Mouse (Mus musculus) small intestine, adult 2 months (tissue): ENCODE measurements around the gene Snrnp25. TPM values are rescaled to one million over a fixed set of nuclear protein-coding genes. Genes with fewer than 3 reads are reported as not detected.

Experiments used
- H3K27ac ChIP-seq: fragments of 200-500 bp; 2 replicates; pipeline ENCODE4 v1.5.1; 2012; ENCODE audit warnings: low read depth, low read length, control low read depth, inconsistent platforms; ENCODE audit not compliant: insufficient read depth
- H3K27me3 ChIP-seq: fragments of 200-500 bp; 2 replicates; pipeline ENCODE4 v1.6.1; 2012; ENCODE audit warnings: mild to moderate bottlenecking, moderate library complexity, low read length, inconsistent platforms; ENCODE audit not compliant: control insufficient read depth, insufficient read depth
- H3K36me3 ChIP-seq: fragments of 200-500 bp; 2 replicates; pipeline ENCODE4 v1.6.1; 2012; ENCODE audit warnings: mild to moderate bottlenecking, low read length, control low read depth, inconsistent platforms; ENCODE audit not compliant: control insufficient read depth, insufficient read depth
- H3K4me1 ChIP-seq: fragments of 200-500 bp; 2 replicates; pipeline ENCODE4 v1.6.1; 2012; ENCODE audit warnings: low read length, inconsistent platforms, mixed read lengths; ENCODE audit not compliant: control insufficient read depth, insufficient read depth, insufficient read length
- H3K4me3 ChIP-seq: fragments of 200-500 bp; 2 replicates; pipeline ENCODE4 v1.5.1; 2012; ENCODE audit warnings: low read depth, mild to moderate bottlenecking, control low read depth, inconsistent platforms, low read length, moderate library complexity
- CTCF ChIP-seq: fragments of 200-500 bp; IDR thresholded peaks from 2 replicates; pipeline ENCODE4 v1.5.1; 2012; ENCODE audit warnings: low read depth, mild to moderate bottlenecking, control low read depth, inconsistent platforms, low read length, moderate library complexity, mixed read lengths; ENCODE audit not compliant: insufficient replicate concordance, insufficient read length; ENCODE audit errors: extremely low read depth
- POLR2A ChIP-seq: fragments of 200-500 bp; IDR thresholded peaks from 2 replicates; pipeline ENCODE4 v1.6.1; 2012; ENCODE audit warnings: low read depth, mild to moderate bottlenecking, control low read depth, inconsistent platforms, low read length, moderate library complexity
- WGBS: fragments of 180-500 bp; shearing (Covaris S2); methylation state at CpG from one replicate; pipeline ENCODE4 v1.1.7; 2018; 5-methylcytosine and 5-hydroxymethylcytosine counted together
- polyA plus RNA-seq: library from polyadenylated mRNA; depleted of rRNA; stranded (reverse); fragments of >200 nt; gene quantifications from 2 replicates; pipeline ENCODE4 v1.2.3, GENCODE M21; 2012

The Snrnp25 gene
- polyA plus RNA-seq, 1 experiment = 22.5 TPM

DNA sequence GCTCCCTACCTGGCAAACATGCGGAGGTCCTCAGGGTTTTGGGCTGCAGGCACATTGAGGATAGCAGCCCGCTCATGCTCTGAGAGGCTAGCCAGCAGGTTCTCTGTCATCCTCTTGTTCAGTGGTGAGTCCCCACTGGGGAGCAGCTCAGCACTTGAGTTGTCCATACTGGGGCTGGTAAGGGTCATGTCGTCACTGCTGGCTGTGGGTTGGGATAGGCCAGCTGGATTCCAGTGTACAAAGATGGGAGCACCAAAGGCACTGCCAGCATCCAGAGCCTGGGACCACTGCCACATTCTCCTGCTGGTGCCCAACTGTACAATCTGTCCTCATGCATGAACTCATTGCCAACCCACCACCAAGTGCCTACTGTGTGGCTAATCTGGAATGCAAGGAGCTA lies 28.7 kb downstream of the Snrnp25 start:
- H3K4me3 ChIP-seq = no peak overlapping the region
- no peaks in the 10 kb centered on the region for H3K4me1 ChIP-seq
- no peaks in the 10 kb centered on the region for H3K27me3 ChIP-seq
- peaks cover 34% of the 10 kb centered on the region for H3K36me3 ChIP-seq
- TF ChIP-seq POLR2A (no peak), CTCF (no peak)
- no peak overlapping the region for H3K27ac ChIP-seq
- 93% methylated on average over 3 of the region's 3 CpGs for WGBS

- no peak for TF ChIP-seq POLR2A
- no peak for TF ChIP-seq CTCF
- 84% methylated on average over 6 of the region's 6 CpGs for WGBS
Measured at GRCm38 (mm10) chr11:32234816-32235485, 29.7 kb downstream of the Snrnp25 start.

GRCm38 (mm10) chr11:32235646-32236045 lies 30.4 kb downstream of the Snrnp25 start:
- Histone ChIP-seq H3K27ac (no peak overlapping the region), H3K4me3 (no peak overlapping the region), H3K27me3 (no peaks in the 10 kb centered on the region), H3K36me3 (peaks cover 34% of the 10 kb centered on the region), H3K4me1 (no peaks in the 10 kb centered on the region)
- 11% methylated on average over 3 of the region's 3 CpGs for WGBS
- no peak for TF ChIP-seq CTCF
- no peak for TF ChIP-seq POLR2A

More at GRCm38 (mm10) chr11:32234816-32235485, 29.7 kb downstream of the Snrnp25 start:
- no peaks in the 10 kb centered on the region for H3K27me3 ChIP-seq
- H3K4me1 ChIP-seq = no peaks in the 10 kb centered on the region
- no peak overlapping the region for H3K27ac ChIP-seq
- peaks cover 38% of the 10 kb centered on the region for H3K36me3 ChIP-seq
- no peak overlapping the region for H3K4me3 ChIP-seq

- Histone ChIP-seq H3K27ac (no peak overlapping the region), H3K4me3 (no peak overlapping the region), H3K4me1 (no peaks in the 10 kb centered on the region), H3K36me3 (peaks cover 32% of the 10 kb centered on the region), H3K27me3 (no peaks in the 10 kb centered on the region)
- 58% methylated on average over 2 of the region's 2 CpGs for WGBS
- no peak for TF ChIP-seq POLR2A
- no peak for TF ChIP-seq CTCF
Measured at GRCm38 (mm10) chr11:32236132-32236531, 30.9 kb downstream of the Snrnp25 start.

GRCm38 (mm10) chr11:32236712-32237410 lies 31.6 kb downstream of the Snrnp25 start:
- H3K4me1 ChIP-seq = peaks cover 3% of the 10 kb centered on the region; the same call in 1 of the 2 replicates
- WGBS = 70% methylated on average over 9 of the region's 9 CpGs
- no peaks in the 10 kb centered on the region for H3K27me3 ChIP-seq
- H3K27ac ChIP-seq = no peak overlapping the region
- H3K36me3 ChIP-seq = peaks cover 25% of the 10 kb centered on the region
- TF ChIP-seq POLR2A = no peak
- TF ChIP-seq CTCF = peak; percentile 72
- no peak overlapping the region for H3K4me3 ChIP-seq

GRCm38 (mm10) chr11:32237411-32237795 lies 32.2 kb downstream of the Snrnp25 start:
- peaks cover 22% of the 10 kb centered on the region for H3K36me3 ChIP-seq
- peaks cover 3% of the 10 kb centered on the region; the same call in 1 of the 2 replicates for H3K4me1 ChIP-seq
- no peaks in the 10 kb centered on the region for H3K27me3 ChIP-seq
- 93% methylated on average over 3 of the region's 3 CpGs for WGBS
- H3K4me3 ChIP-seq = no peak overlapping the region
- no peak for TF ChIP-seq CTCF
- TF ChIP-seq POLR2A = no peak
- no peak overlapping the region for H3K27ac ChIP-seq
